9 mouse cellular contexts compared by ENCODE assay signal in the genomic region with DNA sequence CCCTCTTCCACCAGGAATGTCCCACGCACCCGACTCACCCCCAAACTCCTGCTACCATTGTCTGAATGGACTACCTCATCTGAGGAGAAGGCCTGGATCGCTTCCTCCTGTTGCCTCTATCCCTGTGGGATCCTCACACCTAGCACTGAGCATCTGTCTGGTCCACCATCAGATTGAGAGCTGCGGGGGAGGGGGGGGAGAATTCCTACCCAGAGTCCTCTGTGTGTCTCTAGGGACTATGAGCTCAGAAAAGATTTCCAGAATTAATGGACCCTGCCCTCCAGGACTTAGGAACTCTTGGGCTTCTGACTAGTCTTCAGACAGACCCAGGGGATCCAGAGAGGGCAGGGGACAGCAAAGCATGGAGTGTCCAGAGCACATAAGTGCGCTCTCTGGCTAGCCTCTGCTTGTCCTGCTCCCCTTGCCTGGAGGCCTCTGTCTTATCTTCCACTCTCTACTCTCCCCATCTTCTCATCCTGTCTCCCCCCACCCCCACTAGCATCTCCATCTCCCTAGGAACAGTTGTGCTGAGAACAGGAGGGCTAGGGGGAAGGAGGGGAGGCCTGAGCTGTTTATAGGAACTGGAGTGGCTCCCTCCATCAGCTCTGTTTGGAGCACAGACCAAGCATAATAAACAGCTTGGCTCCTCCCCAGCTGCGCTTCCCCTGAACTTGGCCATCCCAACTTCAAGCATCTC. TPM values are rescaled to one million over a fixed set of nuclear protein-coding genes. Genes with fewer than 3 reads are reported as not detected.
DNase-seq lines count a peak whose midpoint lies in the region; ATAC-seq lines count a peak whose summit lies in the region.
"Had no signal": no experiment of that assay in that cellular context is flagged by ENCODE, and none has a peak within 500 bp of the region (broad histone marks: within the 10 kb centered on the region; RNA-seq: fewer than 3 reads in every experiment).

No protein-coding gene starts in this region.

- H3K9ac ChIP-seq in kidney, embryonic 16.5 days (replicated peaks; ENCODE audit: low read length), result no peak overlapping the region
- H3K9ac ChIP-seq in embryonic facial prominence, embryonic 11.5 days (replicated peaks; ENCODE audit: low read length), result no peak overlapping the region
- H3K9ac ChIP-seq in heart, embryonic 13.5 days, result peak overlapping the region; percentile 33; the same call in 1 of the 2 replicates
- no peak overlapping the region for H3K9ac ChIP-seq in limb, embryonic 15.5 days

- no peak for DNase-seq in kidney, adult 11 months
- DNase-seq in embryonic facial prominence, embryonic 11.5 days (ENCODE audit: low spot score), result peak; percentile 25
- DNase-seq in left cerebral cortex, postnatal 36 days (ENCODE audit: low spot score in 2 of 2), result no peak
- no peak for DNase-seq in right cerebral cortex, adult 18-20 months

- 0 out of 2 replicates have a peak, but pooled peaks cover 9% of the 10 kb centered on the region for H3K36me3 ChIP-seq in kidney, embryonic 16.5 days (ENCODE audit: insufficient read depth, low read length)
- H3K36me3 ChIP-seq in embryonic facial prominence, embryonic 11.5 days (replicated peaks; ENCODE audit: control insufficient read depth, insufficient read depth, low read depth, low read length), result no peaks in the 10 kb centered on the region
- 0 out of 2 replicates have a peak, but pooled peaks cover 3% of the 10 kb centered on the region for H3K36me3 ChIP-seq in heart, embryonic 13.5 days
- H3K36me3 ChIP-seq in limb, embryonic 15.5 days, result no peaks in the 10 kb centered on the region
- H3K36me3 ChIP-seq: G1E had no signal

- ATAC-seq in kidney, embryonic 16.5 days (ENCODE audit: low FRiP score, low TSS enrichment), result peak; percentile 79
- no peak for ATAC-seq in embryonic facial prominence, embryonic 11.5 days (replicated peaks; ENCODE audit: insufficient number of reproducible peaks, low FRiP score, low TSS enrichment, low read depth)
- no peak for ATAC-seq in heart, embryonic 13.5 days (ENCODE audit: extremely low read depth, insufficient number of reproducible peaks, low FRiP score, low TSS enrichment)
- peak; percentile 59; the same call in 1 of the 2 replicates for ATAC-seq in limb, embryonic 15.5 days (ENCODE audit: insufficient number of reproducible peaks, low FRiP score, low TSS enrichment, low read depth)
- ATAC-seq in cerebellum, adult (ENCODE audit: insufficient number of reproducible peaks, low FRiP score, low TSS enrichment), result no peak

- peak overlapping the region; percentile 88 for H3K27ac ChIP-seq in kidney, embryonic 16.5 days (ENCODE audit: low read length)
- no peak overlapping the region for H3K27ac ChIP-seq in embryonic facial prominence, embryonic 11.5 days (replicated peaks; ENCODE audit: low read depth, low read length)
- peak overlapping the region; percentile 52 for H3K27ac ChIP-seq in heart, embryonic 13.5 days (replicated peaks)
- peak overlapping the region; percentile 59 for H3K27ac ChIP-seq in limb, embryonic 15.5 days

- intact Hi-C loops in left cerebral cortex, postnatal 36 days (cut with DNase I), result no loop called here

- no peak overlapping the region for H3K4me3 ChIP-seq in kidney, embryonic 16.5 days (ENCODE audit: low read length)
- H3K4me3 ChIP-seq in embryonic facial prominence, embryonic 11.5 days (ENCODE audit: low read depth, low read length), result no peak overlapping the region
- H3K4me3 ChIP-seq in heart, embryonic 13.5 days, result no peak overlapping the region
- H3K4me3 ChIP-seq in limb, embryonic 15.5 days, result no peak overlapping the region

- no peaks in the 10 kb centered on the region for H3K27me3 ChIP-seq in kidney, embryonic 16.5 days (ENCODE audit: insufficient read depth, low read length)
- no peaks in the 10 kb centered on the region for H3K27me3 ChIP-seq in embryonic facial prominence, embryonic 11.5 days (ENCODE audit: control insufficient read depth, insufficient read depth, low read length)
- H3K27me3 ChIP-seq in heart, embryonic 13.5 days (replicated peaks), result no peaks in the 10 kb centered on the region; the same call in 1 of the 2 replicates
- 0 out of 2 replicates have a peak, but pooled peaks cover 3% of the 10 kb centered on the region for H3K27me3 ChIP-seq in limb, embryonic 15.5 days

- peaks cover 41% of the 10 kb centered on the region for H3K4me1 ChIP-seq in kidney, embryonic 16.5 days (ENCODE audit: insufficient read depth, low read length)
- peaks cover 8% of the 10 kb centered on the region for H3K4me1 ChIP-seq in embryonic facial prominence, embryonic 11.5 days (ENCODE audit: control insufficient read depth, insufficient read depth, low read length)
- peaks cover 49% of the 10 kb centered on the region for H3K4me1 ChIP-seq in heart, embryonic 13.5 days
- H3K4me1 ChIP-seq in limb, embryonic 15.5 days, result peaks cover 54% of the 10 kb centered on the region

- H3K4me2 ChIP-seq in kidney, embryonic 16.5 days (replicated peaks; ENCODE audit: low read depth, low read length), result no peak overlapping the region; the same call in 1 of the 2 replicates
- H3K4me2 ChIP-seq in embryonic facial prominence, embryonic 11.5 days (ENCODE audit: low read depth, low read length), result no peak overlapping the region
- H3K4me2 ChIP-seq in heart, embryonic 13.5 days, result no peak overlapping the region
- no peak overlapping the region for H3K4me2 ChIP-seq in limb, embryonic 15.5 days

- no peaks in the 10 kb centered on the region for H3K9me3 ChIP-seq in kidney, embryonic 16.5 days (ENCODE audit: low read length)
- no peaks in the 10 kb centered on the region for H3K9me3 ChIP-seq in embryonic facial prominence, embryonic 11.5 days (replicated peaks; ENCODE audit: control insufficient read depth, low read length)
- no peaks in the 10 kb centered on the region for H3K9me3 ChIP-seq in heart, embryonic 13.5 days
- H3K9me3 ChIP-seq in limb, embryonic 15.5 days, result no peaks in the 10 kb centered on the region
- H3K9me3 ChIP-seq: G1E had no signal

- 56% methylated on average over 6 of the region's 6 CpGs for WGBS in kidney, embryonic 16.5 days
- WGBS in embryonic facial prominence, embryonic 11.5 days, result 78% methylated on average over 6 of the region's 6 CpGs
- 67% methylated on average over 6 of the region's 6 CpGs for WGBS in heart, embryonic 13.5 days
- WGBS in limb, embryonic 15.5 days, result 58% methylated on average over 6 of the region's 6 CpGs

RNA-seq across cellular contexts. Expression of a gene that starts 15.0 kb away (rescaled TPM):
- polyA plus RNA-seq in kidney, embryonic 16.5 days (2015; fragmentation: Nextera tagmentation; extraction: Ambion mirVana), result 15.3 and 17.9 TPM in 2 replicates
- polyA plus RNA-seq in embryonic facial prominence, embryonic 11.5 days (2014; fragmentation: Nextera tagmentation; extraction: Ambion mirVana), result 2.6 and 3.0 TPM in 2 replicates
- 4.9 and 6.0 TPM in 2 replicates for polyA plus RNA-seq in heart, embryonic 13.5 days (2015; fragmentation: Nextera tagmentation; extraction: Ambion mirVana)
- 8.4 and 8.8 TPM in 2 replicates for polyA plus RNA-seq in limb, embryonic 15.5 days (2015; fragmentation: Nextera tagmentation; extraction: Ambion mirVana)
- total RNA-seq in left cerebral cortex, postnatal 36 days (2021), result 1 to 10 TPM; 5.8 to 6.0 TPM
- polyA plus RNA-seq: G1E had no signal

Comparison
In these comparisons a context has a peak if more than half of its experiments do, and no peak if none do; other contexts are left out.
1. ATAC-seq: peak in kidney, embryonic 16.5 days (single experiment) and limb, embryonic 15.5 days (single experiment); none in embryonic facial prominence, embryonic 11.5 days (single experiment), heart, embryonic 13.5 days (single experiment) and cerebellum, adult (single experiment).